Mouse (Mus musculus) liver, embryonic 14.5 days (tissue): ENCODE data around the gene Cpne5.

Experiments
- CTCF ChIP-seq: IDR thresholded peaks from 2 replicates; pipeline ENCODE4 v1.5.1; 2016; ENCODE audit warnings: antibody characterized with exemption, low read depth, control low read depth
- EP300 ChIP-seq: IDR thresholded peaks from 2 replicates; pipeline ENCODE4 v1.6.1; 2016; ENCODE audit warnings: antibody characterized with exemption, low read depth

DNA sequence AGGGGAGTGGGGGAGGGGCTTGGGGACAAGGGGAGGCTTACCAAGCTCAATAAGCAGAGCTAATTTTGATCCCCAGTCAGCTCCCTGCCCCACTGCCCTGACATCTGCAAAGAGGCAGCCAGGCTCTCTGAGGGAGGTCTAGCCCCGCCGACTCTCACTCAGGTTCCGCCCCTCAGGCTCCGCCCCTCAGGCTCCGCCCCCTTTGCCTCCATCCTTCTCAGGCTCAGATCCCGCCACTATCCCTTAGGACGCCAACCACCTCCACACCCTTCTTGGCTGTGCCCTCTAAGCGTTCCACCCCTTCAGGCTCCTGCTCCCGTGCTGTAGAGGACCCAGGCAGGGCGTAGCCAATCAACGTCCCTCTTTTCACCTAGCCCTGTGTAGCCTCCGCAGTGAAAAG, 49.0 kb downstream of the Cpne5 start:
- TF ChIP-seq CTCF (no peak), EP300 (no peak)
